Mouse (Mus musculus) megakaryocyte, embryonic 14.5 days (primary cell): ENCODE measurements around the gene Srrm1.

Source experiments
- FLI1 ChIP-seq: IDR thresholded peaks from 2 replicates; pipeline ENCODE4 v1.6.1; 2012; ENCODE audit warnings: low read length, inconsistent platforms, mixed read lengths
- GATA1 ChIP-seq: IDR thresholded peaks from 3 replicates; pipeline ENCODE4 v1.6.1; 2012; ENCODE audit warnings: mixed read lengths, low read length, inconsistent platforms, borderline replicate concordance

- no peak for TF ChIP-seq GATA1
- no peak for TF ChIP-seq FLI1
These were observed 17.3 kb upstream of the Srrm1 start for GRCm38 (mm10) chr4:135370372-135370771.
